Mouse (Mus musculus) induced T-regulatory cell, adult 2 months (primary cell): Measurements from ENCODE around the gene Muc1.

Experiments
- DNase-seq: peaks from one replicate; pipeline ENCODE4 v3.0.0-alpha.2; 2012; ENCODE audit warnings: low read depth

The Muc1 gene

GRCm38 (mm10) chr3:89270891-89271290 lies 42.0 kb downstream of the Muc1 start:
- DNase-seq: no peak

- no peak for DNase-seq
Measured at GRCm38 (mm10) chr3:89271760-89272159, 42.9 kb downstream of the Muc1 start.

GRCm38 (mm10) chr3:89276061-89276460 lies 47.2 kb downstream of the Muc1 start:
- no peak for DNase-seq

GRCm38 (mm10) chr3:89277281-89278021 lies 48.6 kb downstream of the Muc1 start:
- DNase-seq: no peak

- no peak for DNase-seq
Measured at GRCm38 (mm10) chr3:89278107-89278506, 49.2 kb downstream of the Muc1 start.

GRCm38 (mm10) chr3:89278643-89279042 lies 49.8 kb downstream of the Muc1 start:
- no peak for DNase-seq

- DNase-seq: peak; percentile 80
Measured at GRCm38 (mm10) chr3:89279153-89279890, 50.5 kb downstream of the Muc1 start.

GRCm38 (mm10) chr3:89280050-89280605 lies 51.3 kb downstream of the Muc1 start:
- DNase-seq: peak; percentile 47

- peak; percentile 60 for DNase-seq
Measured at GRCm38 (mm10) chr3:89280606-89281511, 52.0 kb downstream of the Muc1 start, which contains the start of gene Efna1. Gene Efna1, minus strand, starts transcription at chr3:89281142.

GRCm38 (mm10) chr3:89281579-89282290 lies 52.9 kb downstream of the Muc1 start:
- peak; percentile 93 for DNase-seq

- no peak for DNase-seq
Measured at GRCm38 (mm10) chr3:89282291-89282643, 53.4 kb downstream of the Muc1 start.
